ENCODE assay signal across 33 mouse cellular contexts in genomic region chr2:21499399-21499798, GRCm38 (mm10).
"Had no signal": no experiment of that assay in that cellular context is flagged by ENCODE, and none has a peak within 500 bp of the region (broad histone marks: within the 10 kb centered on the region; RNA-seq: fewer than 3 reads in every experiment).

No protein-coding gene starts in this region.

- H3K36me3 ChIP-seq: heart, embryonic 10.5 days; heart, embryonic 12.5 days; heart, embryonic 13.5 days; heart, embryonic 15.5 days; hindbrain, embryonic 10.5 days; hindbrain, embryonic 12.5 days; hindbrain, embryonic 13.5 days; hindbrain, embryonic 15.5 days; intestine, embryonic 15.5 days had no signal

- DNase-seq: heart, adult 2 months; heart, postnatal 10 days; heart, postnatal 14 days; heart, postnatal 36 days; heart, postnatal 4 days; kidney, adult 11 months; kidney, adult 18-20 months; kidney, adult 8-10 months; kidney, adult 9 months; kidney, postnatal 10 days; kidney, postnatal 14 days; kidney, postnatal 25 days; kidney, postnatal 4 days; layer of hippocampus, adult 9-11 months; layer of hippocampus, postnatal 36 days had no signal

- ATAC-seq: hindbrain, embryonic 16.5 days; hindbrain, postnatal 0 days; inflammation-experienced regulatory T-cells, adult 6 months; intestine, embryonic 15.5 days; intestine, embryonic 16.5 days; intestine, postnatal 0 days had no signal

- H3K4me1 ChIP-seq: heart, embryonic 10.5 days; heart, embryonic 12.5 days; heart, embryonic 13.5 days; heart, embryonic 15.5 days; hindbrain, embryonic 10.5 days; hindbrain, embryonic 12.5 days; hindbrain, embryonic 15.5 days; intestine, embryonic 15.5 days had no signal

- H3K9me3 ChIP-seq: heart, embryonic 10.5 days; heart, embryonic 12.5 days; heart, embryonic 13.5 days; heart, embryonic 15.5 days; hindbrain, embryonic 10.5 days; hindbrain, embryonic 12.5 days; hindbrain, embryonic 13.5 days; hindbrain, embryonic 15.5 days; intestine, embryonic 15.5 days had no signal

- H3K4me2 ChIP-seq: heart, embryonic 11.5 days; heart, embryonic 12.5 days; heart, embryonic 13.5 days; heart, embryonic 15.5 days; hindbrain, embryonic 12.5 days; hindbrain, embryonic 13.5 days; hindbrain, embryonic 14.5 days; hindbrain, embryonic 15.5 days; intestine, embryonic 15.5 days had no signal

- H3K27ac ChIP-seq: heart, adult 2 months; heart, embryonic 10.5 days; heart, embryonic 13.5 days; heart, embryonic 15.5 days; hindbrain, embryonic 10.5 days; hindbrain, embryonic 12.5 days; hindbrain, embryonic 13.5 days; hindbrain, embryonic 14.5 days; hindbrain, embryonic 15.5 days; hindbrain, postnatal 0 days; intestine, embryonic 15.5 days; layer of hippocampus, adult 2 months; left cerebral cortex, adult 2 months had no signal

- H3K27me3 ChIP-seq: heart, embryonic 12.5 days; heart, embryonic 13.5 days; heart, embryonic 15.5 days; hindbrain, embryonic 12.5 days; hindbrain, embryonic 13.5 days; hindbrain, embryonic 15.5 days; intestine, embryonic 15.5 days had no signal

- H3K9ac ChIP-seq: heart, embryonic 12.5 days; heart, embryonic 13.5 days; heart, embryonic 15.5 days; hindbrain, embryonic 12.5 days; hindbrain, embryonic 13.5 days; hindbrain, embryonic 14.5 days; hindbrain, embryonic 15.5 days; intestine, embryonic 15.5 days had no signal

- H3K4me3 ChIP-seq: heart, adult 2 months; heart, embryonic 10.5 days; heart, embryonic 12.5 days; heart, embryonic 13.5 days; heart, embryonic 15.5 days; hindbrain, embryonic 10.5 days; hindbrain, embryonic 12.5 days; hindbrain, embryonic 13.5 days; hindbrain, embryonic 15.5 days; intestine, embryonic 15.5 days; layer of hippocampus, adult 2 months; left cerebral cortex, adult 2 months had no signal
